Mouse (Mus musculus) hindbrain, postnatal 0 days (tissue): Measurements from ENCODE around the gene Rab1b. TPM values are rescaled to one million over a fixed set of nuclear protein-coding genes. Genes with fewer than 3 reads are reported as not detected.
A peak's percentile ranks its signal among the peaks of the same experiment; 100 is the strongest.
"Not testable (repeated sequence)": the region's sequence is repeated elsewhere in the genome, so short reads cannot be mapped to it uniquely, and the experiment has no call there.

Experiments used
- ATAC-seq: fragments of 200-750 bp; cut with Nextera tagmentation; 2 replicates; pipeline ENCODE4 v1.8.0; 2017; ENCODE audit warnings: mild to moderate bottlenecking, moderate TSS enrichment, moderate library complexity
- DNase-seq: peaks from one replicate; pipeline ENCODE4 v3.0.0-alpha.2; 2015; ENCODE audit warnings: low spot score
- H3K27ac ChIP-seq: fragments of 300-500 bp; sonication (generic); 2 replicates; pipeline ENCODE4 v1.5.1; 2014; ENCODE audit warnings: mild to moderate bottlenecking
- H3K27me3 ChIP-seq: fragments of 300-500 bp; sonication (generic); 2 replicates; pipeline ENCODE4 v1.6.1; 2014; ENCODE audit warnings: low read length, mixed read lengths; ENCODE audit not compliant: insufficient read depth
- H3K36me3 ChIP-seq: fragments of 300-500 bp; sonication (generic); 2 replicates; pipeline ENCODE4 v1.6.1; 2014; ENCODE audit warnings: low read length, mixed read lengths; ENCODE audit not compliant: insufficient read depth
- H3K4me1 ChIP-seq: fragments of 300-500 bp; sonication (generic); 2 replicates; pipeline ENCODE4 v1.6.1; 2014; ENCODE audit warnings: antibody characterized with exemption, low read length, mixed read lengths; ENCODE audit not compliant: insufficient read depth
- H3K4me2 ChIP-seq: fragments of 300-500 bp; sonication (generic); 2 replicates; pipeline ENCODE4 v1.6.1; 2014; ENCODE audit warnings: low read depth, mild to moderate bottlenecking, low read length, moderate library complexity, mixed read lengths
- H3K4me3 ChIP-seq: fragments of 300-500 bp; sonication (generic); 2 replicates; pipeline ENCODE4 v1.5.1; 2014; ENCODE audit warnings: low read length
- H3K9ac ChIP-seq: fragments of 300-500 bp; sonication (generic); replicated peaks from 2 replicates; pipeline ENCODE4 v1.6.1; 2014; ENCODE audit warnings: mild to moderate bottlenecking, low read length, moderate library complexity, mixed read lengths
- H3K9me3 ChIP-seq: fragments of 300-500 bp; sonication (generic); 2 replicates; pipeline ENCODE4 v1.6.1; 2016; ENCODE audit warnings: low read length, mixed read lengths
- CTCF ChIP-seq: IDR thresholded peaks from 2 replicates; pipeline ENCODE4 v1.5.1; 2016; ENCODE audit warnings: antibody characterized with exemption, control low read depth, low read depth
- WGBS: fragments of 180-500 bp; shearing (Covaris S2); extraction: QIAGEN DNeasy Blood & Tissue Kit; methylation state at CpG from one replicate; pipeline ENCODE4 v1.1.7; 2014; 5-methylcytosine and 5-hydroxymethylcytosine counted together
- polyA plus RNA-seq: library from polyadenylated mRNA; unstranded; fragments of >200 nt; fragmentation: Nextera tagmentation; extraction: Ambion mirVana; gene quantifications from 2 replicates; pipeline ENCODE4 v1.2.1, GENCODE M21; 2015
- total RNA-seq: library from RNA; depleted of rRNA; stranded (reverse); fragments of >200 nt; gene quantifications from 2 replicates; pipeline ENCODE4 v1.2.3, GENCODE M21; 2014

The Rab1b gene
- total and polyA plus RNA-seq, 2 experiments from 2014 or later = 229 to 272 TPM

- ATAC-seq = peak; percentile 0; the same call in 1 of the 2 replicates
- H3K9me3 ChIP-seq = no peaks in the 10 kb centered on the region
- peak overlapping the region; percentile 94 for H3K27ac ChIP-seq
- no peak overlapping the region for H3K9ac ChIP-seq
- no peak for TF ChIP-seq CTCF
- no peaks in the 10 kb centered on the region for H3K27me3 ChIP-seq
- 0 out of 2 replicates have a peak overlapping the region, but pooled peaks have one; percentile 28 for H3K4me3 ChIP-seq
- no peak for DNase-seq
- H3K36me3 ChIP-seq = peaks cover 16% of the 10 kb centered on the region; the same call in 1 of the 2 replicates
- H3K4me2 ChIP-seq = peak overlapping the region; percentile 85
- peaks cover 41% of the 10 kb centered on the region for H3K4me1 ChIP-seq
- 69% methylated on average over 12 of the region's 12 CpGs for WGBS
These were observed 13.2 kb downstream of the Rab1b start for GRCm38 (mm10) chr19:5093481-5094242.

GRCm38 (mm10) chr19:5092083-5092482 is 14.8 kb downstream of the Rab1b start:
- H3K36me3 ChIP-seq = peaks cover 16% of the 10 kb centered on the region; the same call in 1 of the 2 replicates
- no peaks in the 10 kb centered on the region for H3K27me3 ChIP-seq
- no peak overlapping the region for H3K27ac ChIP-seq
- TF ChIP-seq CTCF = no peak
- no peak for ATAC-seq
- no peak overlapping the region for H3K4me3 ChIP-seq
- H3K4me1 ChIP-seq = peaks cover 44% of the 10 kb centered on the region
- 79% methylated on average over 10 of the region's 10 CpGs for WGBS
- no peak overlapping the region for H3K4me2 ChIP-seq
- no peak overlapping the region for H3K9ac ChIP-seq
- H3K9me3 ChIP-seq = no peaks in the 10 kb centered on the region
- no peak for DNase-seq

- no peaks in the 10 kb centered on the region for H3K9me3 ChIP-seq
- ATAC-seq = no peak
- peaks cover 16% of the 10 kb centered on the region; the same call in 1 of the 2 replicates for H3K36me3 ChIP-seq
- H3K27me3 ChIP-seq = no peaks in the 10 kb centered on the region
- 96% methylated on average over 4 of the region's 4 CpGs for WGBS
- DNase-seq = no peak
- H3K4me3 ChIP-seq = peak overlapping the region; percentile 72
- peaks cover 20% of the 10 kb centered on the region for H3K4me1 ChIP-seq
- H3K4me2 ChIP-seq = peak overlapping the region; percentile 64
- no peak for TF ChIP-seq CTCF
- H3K9ac ChIP-seq = peak overlapping the region; percentile 58; the same call in 1 of the 2 replicates
- H3K27ac ChIP-seq = no peak overlapping the region; the same call in 1 of the 2 replicates
These were observed 17.5 kb downstream of the Rab1b start for GRCm38 (mm10) chr19:5089324-5089723.

- H3K27me3 ChIP-seq = no peaks in the 10 kb centered on the region
- peak within 1 kb of the TSS; percentile 68 for H3K27ac ChIP-seq
- DNase-seq = peak; percentile 99
- peak within 1 kb of the TSS; percentile 64 for H3K4me2 ChIP-seq
- peak within 1 kb of the TSS; percentile 58 for H3K9ac ChIP-seq
- TF ChIP-seq CTCF = peak; percentile 68
- H3K9me3 ChIP-seq = no peaks in the 10 kb centered on the region
- H3K36me3 ChIP-seq = peaks cover 13% of the 10 kb centered on the region; the same call in 1 of the 2 replicates
- ATAC-seq = peak; percentile 92
- under 1% methylated on average over 58 of the region's 58 CpGs for WGBS
- H3K4me3 ChIP-seq = peak within 1 kb of the TSS; percentile 72
- peaks cover 13% of the 10 kb centered on the region; the same call in 1 of the 2 replicates for H3K4me1 ChIP-seq
These were observed 18.8 kb downstream of the Rab1b start, which contains the start of gene Yif1a for GRCm38 (mm10) chr19:5087884-5088728. TSS of gene Yif1a (plus strand) at chr19:5088538.

- not testable (repeated sequence) for H3K36me3 ChIP-seq, H3K27ac ChIP-seq, H3K4me3 ChIP-seq, ATAC-seq, H3K4me2 ChIP-seq, H3K27me3 ChIP-seq, DNase-seq, H3K9me3 ChIP-seq, H3K9ac ChIP-seq
- 53% methylated on average over 4 of the region's 4 CpGs for WGBS
- H3K4me1 ChIP-seq = peaks cover 13% of the 10 kb centered on the region; the same call in 1 of the 2 replicates
- TF ChIP-seq CTCF = peak; percentile 48
These were observed 20.3 kb downstream of the Rab1b start for GRCm38 (mm10) chr19:5086533-5086932.

- ATAC-seq (no peak), DNase-seq (peak; percentile 60)
- Histone ChIP-seq H3K9ac (peak within 1 kb of the TSS; percentile 86), H3K4me2 (peak within 1 kb of the TSS; percentile 67), H3K9me3 (no peaks in the 10 kb centered on the region), H3K36me3 (0 out of 2 replicates have a peak, but pooled peaks cover under 1% of the 10 kb centered on the region), H3K27ac (peak within 1 kb of the TSS; percentile 71), H3K4me3 (peak within 1 kb of the TSS; percentile 69), H3K4me1 (peaks cover 13% of the 10 kb centered on the region; the same call in 1 of the 2 replicates), H3K27me3 (no peaks in the 10 kb centered on the region)
- WGBS = under 1% methylated on average over 65 of the region's 69 CpGs
- TF ChIP-seq CTCF = no peak
These were observed 21.6 kb downstream of the Rab1b start, which contains the start of gene Tmem151a for GRCm38 (mm10) chr19:5085145-5085863. TSS of gene Tmem151a (minus strand) at chr19:5085531.
